Mouse (Mus musculus) CD4-positive, CD25-positive, alpha-beta regulatory T cell, adult 2 months (primary cell): ENCODE data around the gene Sh3glb1.
A peak's percentile ranks its signal among the peaks of the same experiment; 100 is the strongest.
"Not testable (repeated sequence)": the region's sequence is repeated elsewhere in the genome, so short reads cannot be mapped to it uniquely, and the experiment has no call there.

Source experiments
- DNase-seq: peaks from one replicate; pipeline ENCODE4 v3.0.0-alpha.2; 2012; ENCODE audit warnings: low read depth, low spot score

Gene Sh3glb1

GRCm38 (mm10) chr3:144719901-144720747 lies at the start of gene Sh3glb1:
Sh3glb1 (minus strand) TSS chr3:144720335.
- DNase-seq = peak; percentile 97

GRCm38 (mm10) chr3:144765161-144765560 lies 45.0 kb upstream of the Sh3glb1 start:
- no peak for DNase-seq

GRCm38 (mm10) chr3:144761454-144761853 lies 41.3 kb upstream of the Sh3glb1 start:
- no peak for DNase-seq

- no peak for DNase-seq
Measured at GRCm38 (mm10) chr3:144760592-144761309, 40.6 kb upstream of the Sh3glb1 start, which contains the start of gene Clca3a1. Clca3a1 (minus strand) TSS chr3:144760977.

GRCm38 (mm10) chr3:144759719-144760118 lies 39.6 kb upstream of the Sh3glb1 start:
- no peak for DNase-seq

GRCm38 (mm10) chr3:144756103-144756502 lies 36.0 kb upstream of the Sh3glb1 start:
- not testable (repeated sequence) for DNase-seq

- DNase-seq = peak; percentile 54
Measured at GRCm38 (mm10) chr3:144753120-144753519, 33.0 kb upstream of the Sh3glb1 start.

- DNase-seq = not testable (repeated sequence)
Measured at GRCm38 (mm10) chr3:144749062-144749963, 29.2 kb upstream of the Sh3glb1 start.

- DNase-seq = not testable (repeated sequence)
Measured at GRCm38 (mm10) chr3:144747706-144748105, 27.6 kb upstream of the Sh3glb1 start.

- DNase-seq = not testable (repeated sequence)
Measured at GRCm38 (mm10) chr3:144738396-144738795, 18.3 kb upstream of the Sh3glb1 start.

- peak; percentile 45 for DNase-seq
Measured at GRCm38 (mm10) chr3:144736831-144737230, 16.7 kb upstream of the Sh3glb1 start.

GRCm38 (mm10) chr3:144723455-144723854 lies 3.3 kb upstream of the Sh3glb1 start:
- peak; percentile 76 for DNase-seq

GRCm38 (mm10) chr3:144722566-144722965 lies 2.4 kb upstream of the Sh3glb1 start:
- DNase-seq = not testable (repeated sequence)

GRCm38 (mm10) chr3:144721860-144722256 lies 1.7 kb upstream of the Sh3glb1 start:
- no peak for DNase-seq

GRCm38 (mm10) chr3:144721077-144721859 lies 1.1 kb upstream of the Sh3glb1 start:
- DNase-seq = no peak

- peak; percentile 78 for DNase-seq
Measured at GRCm38 (mm10) chr3:144719088-144719900, 841 bp downstream of the Sh3glb1 start.

GRCm38 (mm10) chr3:144718706-144719087 lies 1.4 kb downstream of the Sh3glb1 start:
- peak; percentile 21 for DNase-seq

GRCm38 (mm10) chr3:144717835-144718234 lies 2.3 kb downstream of the Sh3glb1 start:
- DNase-seq = no peak

GRCm38 (mm10) chr3:144717121-144717520 lies 3.0 kb downstream of the Sh3glb1 start:
- no peak for DNase-seq

GRCm38 (mm10) chr3:144715901-144716300 lies 4.2 kb downstream of the Sh3glb1 start:
- DNase-seq = peak; percentile 46
